ENCODE assay signal across 9 mouse cellular contexts in the genomic region with DNA sequence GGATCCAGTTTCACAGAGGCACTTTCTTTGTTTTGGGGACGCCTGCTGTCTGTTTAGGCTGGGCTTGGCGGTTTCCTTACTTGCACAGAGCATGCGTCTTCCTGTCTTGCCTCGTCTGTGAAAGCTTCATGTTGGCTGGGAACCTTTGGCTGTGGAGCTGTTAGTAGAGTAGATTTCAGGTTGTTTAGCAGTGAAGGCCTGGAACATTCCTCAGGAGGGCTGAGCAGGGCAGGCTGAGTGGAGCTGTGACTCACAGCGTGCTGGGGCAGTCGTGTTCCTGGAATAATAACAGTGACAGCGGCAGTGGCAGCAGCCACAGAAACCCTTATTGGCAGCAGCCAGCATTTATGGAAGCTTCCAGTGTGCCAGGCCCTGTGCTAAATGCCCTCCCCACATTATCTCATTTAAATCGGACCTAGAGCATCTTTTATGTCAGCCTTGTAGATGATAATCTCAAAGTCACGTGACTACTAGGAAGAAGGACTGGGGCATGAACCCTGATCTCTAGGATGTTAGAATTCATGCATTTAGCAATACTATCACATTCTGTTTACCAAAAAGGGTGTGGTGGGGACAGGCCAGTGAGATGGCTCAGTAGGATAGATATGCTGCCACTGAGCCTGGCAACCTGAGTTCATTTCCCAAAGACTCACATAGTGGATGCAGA. TPM values are rescaled to one million over a fixed set of nuclear protein-coding genes. Genes with fewer than 3 reads are reported as not detected.
DNase-seq lines count a peak whose midpoint lies in the region; ATAC-seq and TF ChIP-seq lines count a peak whose summit lies in the region.
"Had no signal": no experiment of that assay in that cellular context is flagged by ENCODE, and none has a peak within 500 bp of the region (broad histone marks: within the 10 kb centered on the region; RNA-seq: fewer than 3 reads in every experiment).

No protein-coding gene starts in this region.

- peak; percentile 13 for DNase-seq in kidney, postnatal 10 days
- DNase-seq in kidney, adult 8-10 months: no peak
- peak; percentile 30 for DNase-seq in adrenal gland, postnatal 10 days
- DNase-seq in heart, adult 18-20 months: peak; percentile 57
- DNase-seq in lung, postnatal 0 days (ENCODE audit: low spot score): peak; percentile 84
- no peak for DNase-seq in cerebellum, adult 9-11 months
- no peak for DNase-seq in spleen, adult 18-20 months

- ATAC-seq in lung, postnatal 0 days: peak; percentile 96
- ATAC-seq in hindbrain, embryonic 12.5 days (ENCODE audit: low FRiP score): no peak

- H3K27ac ChIP-seq in lung, postnatal 0 days (ENCODE audit: low read length): peak overlapping the region; percentile 55
- no peak overlapping the region for H3K27ac ChIP-seq in hindbrain, embryonic 12.5 days
- H3K27ac ChIP-seq: liver, embryonic 14.5 days had no signal

- H3K36me3 ChIP-seq in lung, postnatal 0 days (ENCODE audit: insufficient read depth, low read length): no peaks in the 10 kb centered on the region
- no peaks in the 10 kb centered on the region for H3K36me3 ChIP-seq in hindbrain, embryonic 12.5 days

- no peaks in the 10 kb centered on the region for H3K27me3 ChIP-seq in lung, postnatal 0 days (replicated peaks; ENCODE audit: insufficient read depth, low read length)
- H3K27me3 ChIP-seq in hindbrain, embryonic 12.5 days: no peaks in the 10 kb centered on the region

- no peaks in the 10 kb centered on the region for H3K4me1 ChIP-seq in lung, postnatal 0 days (ENCODE audit: insufficient read depth, low read depth, low read length)
- H3K4me1 ChIP-seq in hindbrain, embryonic 12.5 days: 0 out of 2 replicates have a peak, but pooled peaks cover 4% of the 10 kb centered on the region

- TF ChIP-seq EP300 in lung, postnatal 0 days (IDR thresholded peaks at IDR 0.05): no peak

- H3K4me3 ChIP-seq in lung, postnatal 0 days (ENCODE audit: low read depth, low read length): no peak overlapping the region
- H3K4me3 ChIP-seq in hindbrain, embryonic 12.5 days: no peak overlapping the region

- H3K9me3 ChIP-seq in lung, postnatal 0 days (ENCODE audit: low read length): no peaks in the 10 kb centered on the region
- no peaks in the 10 kb centered on the region for H3K9me3 ChIP-seq in hindbrain, embryonic 12.5 days (replicated peaks)

- no peak overlapping the region for H3K4me2 ChIP-seq in lung, postnatal 0 days (replicated peaks; ENCODE audit: low read depth, low read length)
- H3K4me2 ChIP-seq in hindbrain, embryonic 12.5 days (replicated peaks): no peak overlapping the region

- TF ChIP-seq CTCF in lung, postnatal 0 days (IDR thresholded peaks at IDR 0.05): no peak

- WGBS in lung, postnatal 0 days: 39% methylated on average over 9 of the region's 9 CpGs
- WGBS in hindbrain, embryonic 12.5 days: 57% methylated on average over 9 of the region's 9 CpGs

- H3K9ac ChIP-seq in lung, postnatal 0 days (replicated peaks; ENCODE audit: low read depth): no peak overlapping the region
- no peak overlapping the region for H3K9ac ChIP-seq in hindbrain, embryonic 12.5 days
- H3K9ac ChIP-seq: liver, embryonic 14.5 days had no signal

RNA-seq across cellular contexts. Expression of a gene that starts 41.5 kb away (rescaled TPM):
- 1 to 10 TPM; 5.3 to 6.9 TPM for total RNA-seq in adrenal gland, postnatal 10 days (2021)
- total RNA-seq in heart, adult 18-20 months (2021): 10 to 100 TPM; 52.5 to 56.7 TPM
- 3.7 and 3.9 TPM in 2 replicates for polyA plus RNA-seq in lung, postnatal 0 days (2015; fragmentation: Nextera tagmentation; extraction: Ambion mirVana)
- polyA plus RNA-seq in hindbrain, embryonic 12.5 days (2016; fragmentation: Nextera tagmentation; extraction: Ambion mirVana): 1.6 and 2.0 TPM in 2 replicates

Comparison
In these comparisons a context has a peak if more than half of its experiments do, and no peak if none do; other contexts are left out.
1. DNase-seq: peak in kidney, postnatal 10 days (single experiment), adrenal gland, postnatal 10 days (single experiment), heart, adult 18-20 months (2 of 2) and lung, postnatal 0 days (single experiment); none in kidney, adult 8-10 months (0 of 2), cerebellum, adult 9-11 months (single experiment) and spleen, adult 18-20 months (0 of 2).
2. RNA of a gene that starts 41.5 kb away (total RNA-seq): 52.5 to 56.7 TPM in heart, adult 18-20 months; 5.3 to 6.9 TPM in adrenal gland, postnatal 10 days; every median in the first group is over 4 times any median in the second.